Comparison of ENCODE assay signal across 19 mouse cellular contexts in genomic region chr12:9513926-9514325, GRCm38 (mm10). TPM values are rescaled to one million over a fixed set of nuclear protein-coding genes. Genes with fewer than 3 reads are reported as not detected.
"Had no signal": no experiment of that assay in that cellular context is flagged by ENCODE, and none has a peak within 500 bp of the region (broad histone marks: within the 10 kb centered on the region; RNA-seq: fewer than 3 reads in every experiment).

No protein-coding gene starts in this region.

- H3K27ac ChIP-seq: kidney, postnatal 0 days; limb, embryonic 12.5 days; liver, embryonic 13.5 days; macrophage; midbrain, embryonic 15.5 days; neural tube, embryonic 13.5 days had no signal

- H3K27me3 ChIP-seq: limb, embryonic 12.5 days; liver, embryonic 13.5 days; megakaryocyte, embryonic 14.5 days; midbrain, embryonic 15.5 days; neural tube, embryonic 13.5 days had no signal

- H3K36me3 ChIP-seq: limb, embryonic 12.5 days; liver, embryonic 13.5 days; midbrain, embryonic 15.5 days; neural tube, embryonic 13.5 days had no signal

- H3K4me2 ChIP-seq: limb, embryonic 12.5 days; liver, embryonic 13.5 days; midbrain, embryonic 11.5 days; midbrain, embryonic 15.5 days; neural tube, embryonic 13.5 days had no signal

- ATAC-seq: inflammation-experienced regulatory T-cells, adult 6 months; liver, postnatal 0 days; midbrain, embryonic 15.5 days had no signal

- DNase-seq: kidney, adult 9 months; kidney, postnatal 36 days; layer of hippocampus, adult 9-11 months; liver; liver, embryonic 13.5 days; liver, postnatal 0 days; retina, postnatal 1 day; right cerebral cortex, postnatal 4 days; spleen, adult 18-20 months; thymus, postnatal 4 days had no signal

- H3K4me1 ChIP-seq: limb, embryonic 12.5 days; liver, embryonic 13.5 days; megakaryocyte, embryonic 14.5 days; midbrain, embryonic 15.5 days; neural tube, embryonic 13.5 days had no signal

- H3K9me3 ChIP-seq: limb, embryonic 12.5 days; liver, embryonic 13.5 days; midbrain, embryonic 15.5 days; neural tube, embryonic 13.5 days had no signal

- H3K9ac ChIP-seq: limb, embryonic 12.5 days; liver, embryonic 13.5 days; liver, postnatal 0 days; midbrain, embryonic 15.5 days; neural tube, embryonic 13.5 days had no signal

- H3K4me3 ChIP-seq: limb, embryonic 12.5 days; liver, embryonic 13.5 days; megakaryocyte, embryonic 14.5 days; midbrain, embryonic 15.5 days; neural tube, embryonic 13.5 days had no signal

RNA-seq across cellular contexts. Expression of gene Osr1, which starts 56.0 kb away (rescaled TPM):
- total RNA-seq: monocyte, adult 5-6 weeks had no signal
- polyA plus RNA-seq: inflammation-experienced regulatory T-cells, adult 6 months; macrophage had no signal
